Mouse (Mus musculus) CH12.LX (cell line): ENCODE measurements around the gene Ddx23. TPM values are rescaled to one million over a fixed set of nuclear protein-coding genes. Genes with fewer than 3 reads are reported as not detected.

Experiments used
- DNase-seq: peaks from one replicate; pipeline ENCODE4 v3.0.0-alpha.2; 2013; ENCODE audit errors: extremely low read depth
- H3K27ac ChIP-seq: 2 replicates; pipeline ENCODE4 v1.5.1; 2012; ENCODE audit warnings: low read depth, mild to moderate bottlenecking, control low read depth, moderate library complexity; ENCODE audit not compliant: insufficient read depth
- H3K27me3 ChIP-seq: replicated peaks from 2 replicates; pipeline ENCODE3; 2012; ENCODE audit warnings: inconsistent platforms
- H3K36me3 ChIP-seq, 2 experiments: replicated peaks in 1 of 2; 2 replicates each; pipeline versions ENCODE3 to v1.6.1; 2012; ENCODE audit warnings: inconsistent platforms in 1 of 2, low read length in 1 of 2, mild to moderate bottlenecking in 1 of 2, mixed read lengths in 1 of 2, moderate library complexity in 1 of 2; ENCODE audit not compliant: control insufficient read depth in 1 of 2, insufficient read depth in 1 of 2
- H3K4me1 ChIP-seq, 2 experiments: 2 replicates each; pipeline ENCODE4 v1.6.1; 2012; ENCODE audit warnings: inconsistent platforms in 1 of 2, moderate library complexity in 1 of 2; ENCODE audit not compliant: insufficient read depth in 2 of 2, control insufficient read depth in 1 of 2
- H3K4me2 ChIP-seq: 2 replicates; pipeline ENCODE4 v1.6.1; 2012; ENCODE audit warnings: low read depth, mild to moderate bottlenecking, control low read depth; ENCODE audit not compliant: poor library complexity, insufficient read depth, severe bottlenecking
- H3K4me3 ChIP-seq, 3 experiments: fragments of 150-350 bp in 1 of 3; sonication (generic) in 1 of 3; replicated peaks in 1 of 3; 2 replicates each; pipeline versions ENCODE3 to v1.5.1; 2011 to 2012; ENCODE audit warnings: low read depth in 2 of 3, low read length in 2 of 3, mild to moderate bottlenecking in 2 of 3, moderate library complexity in 2 of 3, control low read depth in 1 of 3, improper control_type of control experiment in 1 of 3, inconsistent platforms in 1 of 3, mixed read lengths in 1 of 3; ENCODE audit not compliant: poor library complexity in 1 of 3
- H3K79me2 ChIP-seq: replicated peaks from 2 replicates; pipeline ENCODE4 v1.6.1; 2012; ENCODE audit warnings: mild to moderate bottlenecking, moderate library complexity; ENCODE audit not compliant: control insufficient read depth, poor library complexity, insufficient read depth, severe bottlenecking; ENCODE audit errors: extremely low read depth
- H3K9ac ChIP-seq: 2 replicates; pipeline ENCODE4 v1.6.1; 2012; ENCODE audit warnings: low read depth, mild to moderate bottlenecking, control low read depth, moderate library complexity; ENCODE audit not compliant: insufficient read depth
- H3K9me3 ChIP-seq: replicated peaks from 2 replicates; pipeline ENCODE3; 2012; ENCODE audit warnings: low read length, inconsistent platforms, mixed read lengths
- CHD1 ChIP-seq: IDR thresholded peaks from 2 replicates; pipeline ENCODE4 v1.6.1; 2012; ENCODE audit warnings: low read depth, low read length, improper control_type of control experiment, inconsistent platforms
- CHD2 ChIP-seq: IDR thresholded peaks from 2 replicates; pipeline ENCODE4 v1.6.1; 2011; ENCODE audit warnings: low read length, improper control_type of control experiment
- CTCF ChIP-seq, 2 experiments: IDR thresholded peaks in 1 of 2; conservative IDR thresholded peaks in 1 of 2; 2 replicates each; pipeline ENCODE4 v1.5.1; 2011 to 2012; ENCODE audit warnings: low read depth in 2 of 2, low read length in 2 of 2, improper control_type of control experiment in 1 of 2, inconsistent platforms in 1 of 2, mild to moderate bottlenecking in 1 of 2, moderate library complexity in 1 of 2
- ELF1 ChIP-seq: IDR thresholded peaks from 2 replicates; pipeline ENCODE4 v1.6.1; 2014; ENCODE audit warnings: low read depth, mild to moderate bottlenecking, inconsistent platforms, low read length, improper control_type of control experiment
- ETS1 ChIP-seq: conservative IDR thresholded peaks from 2 replicates; pipeline ENCODE4 v1.6.1; 2012; ENCODE audit warnings: low read depth, mild to moderate bottlenecking, inconsistent platforms, low read length, improper control_type of control experiment, moderate library complexity
- GABPA ChIP-seq: IDR thresholded peaks from 2 replicates; pipeline ENCODE4 v1.6.1; 2012; ENCODE audit warnings: low read depth, low read length, improper control_type of control experiment, inconsistent platforms; ENCODE audit not compliant: insufficient replicate concordance
- HCFC1 ChIP-seq: IDR thresholded peaks from 2 replicates; pipeline ENCODE4 v1.6.1; 2012; ENCODE audit warnings: low read depth, mild to moderate bottlenecking, inconsistent platforms, low read length, improper control_type of control experiment
- MAFK ChIP-seq: IDR thresholded peaks from 2 replicates; pipeline ENCODE4 v1.6.1; 2011; ENCODE audit warnings: low read length, improper control_type of control experiment; ENCODE audit not compliant: insufficient replicate concordance
- MYC ChIP-seq: IDR thresholded peaks from 2 replicates; pipeline ENCODE4 v1.6.1; 2011; ENCODE audit warnings: low read depth, mild to moderate bottlenecking, improper control_type of control experiment, low read length
- NRF1 ChIP-seq: IDR thresholded peaks from 2 replicates; pipeline ENCODE4 v1.6.1; 2014; ENCODE audit warnings: low read depth, mild to moderate bottlenecking, inconsistent platforms, low read length, improper control_type of control experiment, moderate library complexity
- POLR2A ChIP-seq: IDR thresholded peaks from 2 replicates; pipeline ENCODE4 v1.6.1; 2011; ENCODE audit warnings: low read depth, mild to moderate bottlenecking, improper control_type of control experiment, low read length
- POLR2AphosphoS2 ChIP-seq: IDR thresholded peaks from 2 replicates; pipeline ENCODE4 v1.6.1; 2011; ENCODE audit warnings: low read depth, low read length, improper control_type of control experiment
- SIN3A ChIP-seq: IDR thresholded peaks from 2 replicates; pipeline ENCODE4 v1.6.1; 2012; ENCODE audit warnings: low read length, improper control_type of control experiment, inconsistent platforms
- TBP ChIP-seq: conservative IDR thresholded peaks from 2 replicates; pipeline ENCODE4 v1.6.1; 2011; ENCODE audit warnings: low read depth, low read length, improper control_type of control experiment
- USF1 ChIP-seq: IDR thresholded peaks from 2 replicates; pipeline ENCODE4 v1.6.1; 2014; ENCODE audit warnings: low read depth, mild to moderate bottlenecking, inconsistent platforms, low read length, improper control_type of control experiment
- USF2 ChIP-seq: conservative IDR thresholded peaks from 2 replicates; pipeline ENCODE4 v1.6.1; 2011; ENCODE audit warnings: low read depth, low read length, improper control_type of control experiment
- ZKSCAN1 ChIP-seq: IDR thresholded peaks from 2 replicates; pipeline ENCODE4 v1.6.1; 2012; ENCODE audit warnings: low read depth, inconsistent platforms, low read length, improper control_type of control experiment, borderline replicate concordance
- ZMIZ1 ChIP-seq: IDR thresholded peaks from 2 replicates; pipeline ENCODE4 v1.6.1; 2012; ENCODE audit warnings: low read depth, mild to moderate bottlenecking, inconsistent platforms, low read length, improper control_type of control experiment
- ZNF384 ChIP-seq: IDR thresholded peaks from 2 replicates; pipeline ENCODE4 v1.6.1; 2012; ENCODE audit warnings: low read depth, low read length, improper control_type of control experiment, inconsistent platforms
- dilution Hi-C: fragments of 300-500 bp; cut with MboI; formaldehyde crosslinking; loops from 2 replicates; pipeline ENCODE4 v1.14.3; 2020; ENCODE audit warnings: low sequenced_read_pairs; ENCODE audit not compliant: extremely low pct_unique_long_range_greater_than_20kb, extremely low pct_ligation_motif_present
- in situ Hi-C: fragments of 300-500 bp; cut with MboI; formaldehyde crosslinking; loops from 3 replicates; pipeline ENCODE4 v1.14.3; 2019; ENCODE audit warnings: low sequenced_read_pairs, low pct_ligation_motif_present, low pct_unique_long_range_greater_than_20kb, mixed read lengths
- polyA plus RNA-seq: library from polyadenylated mRNA; unstranded; fragments of >175 nt; gene quantifications from 2 replicates; pipeline ENCODE4 v1.2.1, GENCODE M21; 2012; ENCODE audit warnings: low read depth; ENCODE audit not compliant: insufficient read length
- total RNA-seq, 2 experiments: library from RNA; depleted of rRNA; stranded (reverse); fragments of 300-350 nt in 1 of 2; fragments of >200 nt in 1 of 2; gene quantifications; 2 replicates each; pipeline ENCODE4 v1.2.3; 2012 to 2014

The Ddx23 gene
- total and polyA plus RNA-seq, 3 experiments: 58.5 to 148 (median 103) TPM

GRCm38 (mm10) chr15:98683746-98684145 lies 21.1 kb upstream of the Ddx23 start:
- in situ Hi-C loops: no loop called here
- H3K27ac ChIP-seq: no peak overlapping the region
- dilution Hi-C loops: no loop called here
- no peak for DNase-seq
- H3K36me3 ChIP-seq: no peaks in the 10 kb centered on the region
- H3K27me3 ChIP-seq: peaks cover 20% of the 10 kb centered on the region
- no peak overlapping the region for H3K9ac ChIP-seq
- H3K4me1 ChIP-seq: peaks cover 8 to 28% of the 10 kb centered on the region in 2 experiments
- H3K79me2 ChIP-seq: no peaks in the 10 kb centered on the region
- H3K4me3 ChIP-seq: no peak overlapping the region
- H3K9me3 ChIP-seq: peaks cover 2% of the 10 kb centered on the region
- no peak overlapping the region for H3K4me2 ChIP-seq
- TF ChIP-seq CHD1: no peak
- no peak for TF ChIP-seq TBP
- TF ChIP-seq CHD2: no peak
- TF ChIP-seq GABPA: no peak
- TF ChIP-seq USF1: no peak
- TF ChIP-seq ETS1: no peak
- TF ChIP-seq MAFK: no peak
- TF ChIP-seq SIN3A: no peak
- no peak for TF ChIP-seq ZMIZ1

- dilution Hi-C loops: no loop called here
These were observed 20.5 kb upstream of the Ddx23 start for GRCm38 (mm10) chr15:98683177-98683576.

GRCm38 (mm10) chr15:98681633-98682032 lies 18.9 kb upstream of the Ddx23 start:
- in situ Hi-C loops: no loop called here
- no peaks in the 10 kb centered on the region for H3K36me3 ChIP-seq
- no peak overlapping the region for H3K4me2 ChIP-seq
- dilution Hi-C loops: no loop called here
- H3K27me3 ChIP-seq: peaks cover 17% of the 10 kb centered on the region
- peaks cover 12 to 40% of the 10 kb centered on the region in 2 experiments for H3K4me1 ChIP-seq
- H3K79me2 ChIP-seq: no peaks in the 10 kb centered on the region
- DNase-seq: no peak
- H3K9ac ChIP-seq: no peak overlapping the region
- no peak overlapping the region for H3K4me3 ChIP-seq
- no peak for TF ChIP-seq POLR2AphosphoS2
- TF ChIP-seq ELF1: no peak
- TF ChIP-seq NRF1: no peak
- no peak for TF ChIP-seq GABPA
- no peak for TF ChIP-seq MYC
- TF ChIP-seq ZKSCAN1: no peak
- no peak for TF ChIP-seq CTCF (conservative IDR thresholded peaks at IDR 0.05 in 1 of 2, IDR thresholded peaks at IDR 0.05 in 1 of 2; ENCODE audit: low read depth in 2 of 2, low read length in 2 of 2)
- no peak overlapping the region for H3K27ac ChIP-seq
- peaks cover 2% of the 10 kb centered on the region for H3K9me3 ChIP-seq

More at GRCm38 (mm10) chr15:98683177-98683576, 20.5 kb upstream of the Ddx23 start:
- Histone ChIP-seq H3K79me2 (no peaks in the 10 kb centered on the region), H3K4me3 (no peak overlapping the region), H3K27ac (no peak overlapping the region), H3K4me2 (no peak overlapping the region; the same call in 1 of the 2 replicates), H3K4me1 (peaks cover 9 to 32% of the 10 kb centered on the region in 2 experiments), H3K9ac (no peak overlapping the region), H3K36me3 (no peaks in the 10 kb centered on the region), H3K9me3 (peaks cover 2% of the 10 kb centered on the region), H3K27me3 (peaks cover 17% of the 10 kb centered on the region)
- in situ Hi-C loops: no loop called here
- no peak for DNase-seq
- TF ChIP-seq HCFC1 (no peak), ZNF384 (no peak), ZKSCAN1 (no peak), USF2 (no peak), USF1 (no peak), POLR2A (no peak), MAFK (peak; percentile 97), ETS1 (peak; percentile 17; the same call in 1 of the 2 replicates)
